Mouse (Mus musculus) heart, postnatal 0 days (tissue): ENCODE measurements around the gene Stat3.

ENCODE experiments used
- CTCF ChIP-seq: IDR thresholded peaks from 2 replicates; pipeline ENCODE4 v1.5.1; 2016; ENCODE audit warnings: antibody characterized with exemption, control low read depth, low read depth
- EP300 ChIP-seq: IDR thresholded peaks from 2 replicates; pipeline ENCODE4 v1.6.1; 2016; ENCODE audit warnings: antibody characterized with exemption, low read depth

- no peak for TF ChIP-seq CTCF
- TF ChIP-seq EP300: no peak
Measured at GRCm38 (mm10) chr11:100931254-100931921, 8.0 kb downstream of the Stat3 start.
